Mouse (Mus musculus) naive thymus-derived CD4-positive, alpha-beta T cell, adult 2 months (primary cell): ENCODE results near the gene Lxn.

Experiments used
- DNase-seq: peaks from one replicate; pipeline ENCODE4 v3.0.0-alpha.2; 2011; ENCODE audit warnings: low read depth

Lxn gene

DNA sequence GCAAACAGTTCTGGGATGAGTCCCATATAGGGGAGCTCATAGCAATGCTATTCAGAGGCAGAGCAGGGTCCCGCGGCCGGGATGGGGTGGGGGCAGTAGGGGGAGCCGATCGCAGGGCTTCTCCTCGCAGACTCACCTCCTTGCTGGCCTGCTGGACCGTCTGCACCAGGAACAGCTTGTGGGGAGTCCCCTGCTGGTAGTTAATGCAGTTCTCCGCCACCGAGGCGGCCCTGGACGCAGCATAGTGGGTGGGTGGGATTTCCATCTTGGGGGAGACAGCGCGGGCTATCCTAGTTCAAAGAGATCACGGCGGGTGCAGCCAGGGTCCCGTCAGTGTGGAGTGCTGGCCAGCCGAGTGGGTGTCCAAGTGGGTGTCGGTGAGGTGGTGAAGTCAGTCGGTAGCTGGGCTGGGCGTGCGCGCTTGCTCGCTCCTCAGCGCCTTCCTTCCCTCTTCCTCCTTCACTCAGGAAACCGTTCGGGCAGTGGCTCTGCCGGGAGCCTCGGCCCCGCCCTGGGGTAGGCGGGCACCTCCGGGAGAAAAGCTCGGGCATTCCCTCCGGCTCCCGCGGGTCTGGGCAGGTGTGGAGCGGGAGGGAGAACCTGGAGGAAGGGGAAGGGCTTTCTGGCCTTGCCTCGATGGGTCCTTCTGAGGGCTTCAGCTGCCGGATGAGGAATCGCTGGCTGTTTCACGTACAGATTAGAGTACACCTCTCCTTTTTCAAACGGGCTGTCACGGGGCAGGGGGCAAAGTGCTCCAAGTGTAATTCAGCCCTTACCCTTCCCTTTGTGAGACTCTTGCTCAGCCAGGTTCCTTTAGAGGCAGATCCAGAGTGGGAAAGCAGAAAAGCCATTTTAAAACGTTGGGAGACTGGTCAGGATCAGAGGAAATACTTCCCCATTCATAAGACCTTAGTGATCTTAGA lies at the start of gene Lxn:
Gene Lxn, minus strand, starts transcription at position 477 of the 923 bp plus-strand sequence.
- DNase-seq, result peak; percentile 30

DNA sequence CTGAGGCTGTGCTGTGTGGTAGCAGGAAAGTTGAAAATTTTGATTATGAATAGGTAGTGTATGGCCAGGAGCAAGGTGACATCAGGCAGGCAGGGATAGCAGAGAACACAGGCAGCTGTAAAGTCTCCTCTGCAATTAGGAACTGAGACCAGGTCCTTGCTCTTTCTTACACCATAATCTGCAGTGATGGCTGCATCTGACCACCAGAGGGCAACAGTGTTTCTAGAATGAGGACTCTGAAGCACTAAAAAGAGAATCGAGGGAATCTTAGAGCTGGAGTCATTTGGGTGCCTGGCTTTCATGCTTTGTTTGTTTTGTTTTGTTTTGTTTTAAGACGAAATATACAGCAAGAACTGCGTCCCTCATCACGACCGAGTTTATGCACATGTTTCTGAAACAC lies 49.1 kb upstream of the Lxn start:
- DNase-seq, result peak; percentile 48

DNA sequence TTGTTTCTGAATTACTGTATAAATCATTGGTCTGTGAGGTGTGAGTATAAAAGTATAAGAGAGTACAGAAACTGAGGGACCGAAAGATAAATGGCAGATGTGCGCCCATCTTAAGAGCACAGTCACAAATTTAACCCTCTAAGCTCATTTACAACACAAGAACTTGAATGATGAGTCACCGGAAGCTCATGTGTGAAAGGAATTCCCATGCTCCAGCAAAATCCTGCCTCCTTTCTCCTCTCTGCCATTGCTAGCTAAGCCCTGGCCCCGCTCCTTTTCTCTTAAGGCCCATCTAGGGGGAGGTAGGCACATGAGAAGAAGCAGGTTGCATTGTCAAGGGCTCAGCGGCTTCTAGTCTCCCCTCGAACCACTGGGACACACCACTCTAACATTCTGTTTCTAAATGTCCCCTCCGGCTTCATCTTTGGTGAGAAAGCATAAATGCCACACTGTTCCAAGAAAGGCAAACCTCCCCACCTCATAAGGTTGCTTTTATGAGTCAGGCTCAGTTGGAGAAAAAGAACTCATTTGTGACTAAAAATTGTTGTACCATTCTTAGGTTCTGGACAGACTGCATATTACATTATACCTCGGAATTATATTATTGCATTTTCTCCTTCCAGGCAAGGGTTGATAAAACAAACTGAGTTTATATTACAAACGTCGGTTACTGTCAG lies 44.6 kb upstream of the Lxn start:
- no peak for DNase-seq

DNA sequence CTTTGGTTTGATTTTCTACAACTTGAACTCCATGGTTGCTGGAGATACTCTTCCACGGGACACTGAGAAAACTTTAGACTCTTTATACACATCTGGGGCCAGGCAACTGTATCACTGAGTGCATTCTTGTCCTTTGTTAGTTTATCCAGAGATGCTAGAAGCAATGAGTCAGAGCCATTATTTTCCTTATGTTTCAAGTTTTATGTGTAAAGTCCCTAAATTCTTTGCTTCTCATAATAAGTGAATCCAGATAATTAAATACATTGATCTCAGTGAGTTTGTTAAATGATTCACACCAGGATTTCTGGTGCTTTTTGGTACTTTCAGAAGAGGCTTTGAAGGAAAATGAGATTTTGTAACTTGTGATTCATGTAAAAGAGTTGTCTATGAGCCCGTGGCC lies 41.6 kb upstream of the Lxn start:
- DNase-seq, result no peak

DNA sequence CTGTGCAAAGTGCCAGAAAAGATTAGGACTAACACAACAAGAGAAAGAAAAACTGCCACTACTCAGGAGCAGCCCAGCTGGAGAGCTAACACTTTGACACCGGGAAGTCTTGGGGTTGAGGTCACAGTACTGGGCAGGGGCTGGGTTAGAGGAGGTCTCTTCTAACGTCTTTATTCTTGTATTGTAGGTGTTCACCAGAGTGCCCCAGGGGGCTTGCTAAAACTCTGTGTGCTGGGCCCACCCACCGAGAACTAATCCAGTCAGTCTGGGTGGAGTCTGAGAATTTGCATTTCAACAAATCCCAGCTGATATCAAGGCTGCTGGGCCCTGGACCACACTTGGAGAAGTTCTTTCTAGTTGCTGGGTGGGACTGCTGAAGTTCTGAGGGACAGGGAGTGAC lies 40.2 kb upstream of the Lxn start:
- no peak for DNase-seq

DNA sequence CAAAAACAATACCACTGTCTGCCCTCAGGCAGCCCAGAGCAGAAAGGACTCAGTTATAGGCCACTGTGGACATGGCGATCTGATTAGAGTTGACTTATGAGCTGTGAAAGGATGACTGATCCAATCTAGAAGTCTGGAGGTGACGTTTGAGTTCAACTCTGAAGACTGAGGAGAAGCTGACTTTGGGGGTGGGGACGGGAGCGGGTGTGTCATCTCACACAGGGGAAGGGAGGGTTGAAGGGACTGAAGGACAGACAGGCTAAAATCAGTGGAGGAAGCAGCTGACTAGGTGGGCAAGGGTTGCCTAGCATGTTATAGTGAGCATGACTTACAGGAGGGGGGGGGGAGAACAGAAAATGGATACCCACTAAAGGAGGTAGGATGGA lies 35.7 kb upstream of the Lxn start:
- DNase-seq, result no peak

DNA sequence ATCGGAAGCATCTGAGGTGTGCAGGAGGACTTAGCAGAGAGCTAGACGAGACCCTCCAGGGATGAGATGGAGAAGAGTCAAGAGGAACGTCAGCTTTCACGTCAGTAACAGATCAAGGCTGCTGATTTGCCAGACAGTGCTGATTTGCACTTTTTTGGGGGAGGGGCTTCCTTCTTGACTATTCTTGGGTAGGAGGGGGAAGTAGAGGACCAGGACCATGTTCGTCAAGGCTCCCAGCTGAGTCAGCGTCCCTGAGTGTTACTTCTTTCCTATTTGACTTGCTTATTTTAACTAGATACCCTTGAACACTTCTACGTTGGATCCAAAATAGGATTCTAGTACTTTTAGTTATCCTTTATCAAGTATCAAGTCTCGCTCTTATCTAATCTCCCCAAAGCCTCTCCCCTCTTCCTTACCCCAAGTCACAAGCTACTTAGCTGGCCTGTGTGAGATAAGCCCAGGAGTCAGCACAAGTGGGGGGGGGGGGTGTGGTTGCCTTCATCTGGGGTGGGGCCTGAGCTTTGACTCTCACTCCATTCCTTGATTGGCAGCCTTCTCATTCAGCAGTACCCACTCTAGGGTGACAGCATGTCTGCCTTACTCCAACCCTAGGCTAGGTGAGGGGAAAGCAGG lies 35.2 kb upstream of the Lxn start:
- DNase-seq, result no peak

DNA sequence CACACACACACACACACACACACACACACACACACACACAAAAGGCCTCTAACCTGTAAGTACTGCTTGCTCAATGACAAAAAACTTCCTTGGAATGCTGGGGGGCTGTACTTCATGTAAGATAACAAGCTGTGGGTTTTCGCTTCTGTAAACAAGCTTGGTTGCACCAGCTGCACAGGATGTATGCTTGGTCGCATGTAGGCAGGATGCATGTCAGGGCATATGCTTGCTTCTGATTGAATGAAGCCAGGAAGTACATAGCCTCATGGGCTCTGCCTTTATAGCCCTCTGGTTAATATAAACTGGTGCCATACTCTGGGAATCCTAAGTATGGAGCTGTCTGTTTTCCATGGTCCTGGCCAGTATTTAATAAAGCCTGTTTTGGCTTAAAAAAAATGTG lies 34.3 kb upstream of the Lxn start:
- DNase-seq, result no peak

DNA sequence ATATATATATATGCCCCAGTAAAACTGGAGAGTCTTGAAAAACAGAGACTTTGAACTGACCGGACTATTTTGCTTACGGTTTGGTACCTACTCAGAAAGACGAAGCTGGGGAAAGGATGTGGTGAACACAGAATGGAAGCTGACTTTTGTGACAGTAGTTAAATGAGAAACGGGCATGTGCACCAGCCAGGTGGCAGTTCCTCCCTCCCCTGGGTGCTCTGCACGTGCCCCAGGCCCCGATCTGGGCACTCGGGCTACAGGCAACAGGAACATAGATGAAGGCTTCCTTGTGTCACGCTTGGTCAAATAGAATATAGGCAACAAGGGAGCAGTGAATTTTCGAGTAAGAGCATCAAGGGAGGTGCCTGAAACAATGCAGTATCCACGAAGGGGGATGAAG lies 32.6 kb upstream of the Lxn start:
- DNase-seq, result no peak

DNA sequence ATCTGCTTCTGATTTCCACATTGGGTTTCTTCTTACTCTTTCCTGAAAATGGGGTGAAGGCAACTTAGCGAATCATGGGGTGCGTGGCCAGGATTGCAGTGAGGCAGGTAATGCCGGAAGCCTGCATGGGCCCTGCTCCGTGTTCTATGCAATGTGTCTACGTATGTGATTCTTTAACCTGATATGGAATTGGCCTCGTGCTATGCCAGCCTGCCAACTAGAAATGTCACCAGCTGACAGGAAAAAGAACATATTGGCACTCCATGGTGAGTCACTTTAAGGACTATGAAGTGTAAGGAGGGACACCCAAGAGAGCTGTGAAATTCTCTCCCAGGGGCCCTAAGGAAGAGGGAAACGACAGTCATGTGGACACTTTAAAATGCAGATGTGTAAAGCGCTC lies 29.4 kb upstream of the Lxn start:
- DNase-seq, result no peak

DNA sequence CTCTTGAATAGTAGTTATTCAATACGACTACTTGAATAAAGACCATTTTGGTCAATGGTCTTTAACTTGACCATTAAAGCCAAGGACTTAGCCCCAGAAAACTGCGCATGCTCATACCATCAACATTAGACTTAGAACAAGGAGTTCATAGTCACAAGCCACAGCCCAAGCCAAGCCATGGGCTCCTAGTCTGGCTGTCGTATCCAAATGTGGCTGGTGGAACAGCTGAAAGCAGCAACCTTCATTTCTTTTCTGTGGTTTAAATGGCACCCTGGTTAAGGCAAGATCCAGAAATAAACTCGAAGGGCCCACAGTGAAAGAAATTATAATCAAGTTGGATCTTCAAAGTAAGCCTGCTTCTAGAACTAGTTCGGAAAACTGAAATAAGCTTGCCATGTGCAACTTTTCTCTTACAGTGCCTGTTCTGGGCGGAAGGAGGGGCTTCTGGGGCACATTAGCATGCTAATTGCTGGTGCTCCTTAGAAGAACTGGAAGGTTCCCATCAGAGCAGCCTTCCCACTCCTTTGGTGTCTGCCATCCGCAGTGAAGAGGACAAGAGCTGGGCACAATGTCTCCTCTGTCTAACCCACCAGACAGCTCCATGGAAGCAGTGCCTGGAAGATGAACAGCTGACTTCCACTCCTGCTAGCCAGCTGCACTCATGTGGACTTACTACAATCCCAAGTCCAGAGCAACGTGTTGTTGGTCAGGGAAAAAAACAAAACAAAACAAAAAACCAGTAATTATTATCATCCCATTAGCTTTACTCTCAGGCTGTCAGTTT lies 28.6 kb upstream of the Lxn start:
- no peak for DNase-seq

DNA sequence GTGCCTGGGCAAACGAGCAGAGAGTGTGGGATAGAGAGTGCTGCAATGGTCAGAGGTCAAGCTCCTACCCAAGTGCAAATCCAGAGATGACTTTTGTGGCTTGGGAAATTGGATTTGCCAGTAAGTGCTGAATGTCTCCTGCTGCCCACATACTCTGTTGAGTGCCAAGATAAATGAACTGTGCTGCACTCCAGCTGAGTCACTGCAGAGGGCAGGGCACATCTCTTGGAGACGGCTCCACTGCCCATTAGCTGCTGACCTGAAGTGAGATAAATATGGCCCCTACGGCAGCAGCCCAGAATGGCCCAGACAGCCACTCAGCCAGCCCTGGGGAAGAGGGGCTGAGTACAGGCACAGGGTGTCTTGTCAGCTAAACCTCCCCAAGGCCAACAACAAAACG lies 26.4 kb upstream of the Lxn start:
- DNase-seq, result no peak

DNA sequence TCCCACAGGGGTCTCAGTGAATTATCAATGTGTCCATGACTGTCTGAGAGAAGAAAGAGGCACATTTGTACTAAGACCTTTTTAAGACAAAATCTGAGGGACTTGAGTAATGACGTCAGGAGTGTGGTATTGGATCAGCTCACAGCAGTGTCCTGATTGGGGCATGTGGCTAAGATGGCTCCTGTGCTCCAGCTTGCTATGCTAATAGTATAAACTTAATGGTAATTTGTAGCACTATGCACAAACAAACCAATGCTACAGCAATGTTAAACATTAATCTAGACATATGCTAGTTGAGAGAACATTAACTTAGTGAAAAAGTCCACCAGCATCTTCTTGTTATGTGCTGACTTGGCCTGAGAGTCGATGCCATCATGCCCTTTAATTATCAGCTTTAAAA lies 21.5 kb upstream of the Lxn start:
- DNase-seq, result no peak

DNA sequence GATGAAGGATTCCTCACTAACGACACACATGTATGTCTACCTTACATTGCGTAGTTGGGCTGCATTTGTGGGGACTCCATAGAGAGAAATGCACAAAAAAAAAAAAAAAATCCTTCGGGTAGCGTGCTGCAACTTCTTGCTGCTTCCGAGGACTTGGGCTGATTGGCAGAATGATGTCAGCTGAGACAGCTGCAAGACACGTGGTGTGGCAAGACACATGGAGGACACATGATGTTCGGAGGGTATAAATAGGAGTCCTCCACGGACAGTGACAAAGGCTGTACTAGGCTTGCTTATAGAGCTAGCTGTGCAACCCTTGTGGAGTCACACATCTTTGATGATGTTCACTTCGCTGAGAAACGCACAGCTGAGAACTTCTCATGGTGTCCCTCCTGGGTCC lies 18.7 kb upstream of the Lxn start:
- no peak for DNase-seq

DNA sequence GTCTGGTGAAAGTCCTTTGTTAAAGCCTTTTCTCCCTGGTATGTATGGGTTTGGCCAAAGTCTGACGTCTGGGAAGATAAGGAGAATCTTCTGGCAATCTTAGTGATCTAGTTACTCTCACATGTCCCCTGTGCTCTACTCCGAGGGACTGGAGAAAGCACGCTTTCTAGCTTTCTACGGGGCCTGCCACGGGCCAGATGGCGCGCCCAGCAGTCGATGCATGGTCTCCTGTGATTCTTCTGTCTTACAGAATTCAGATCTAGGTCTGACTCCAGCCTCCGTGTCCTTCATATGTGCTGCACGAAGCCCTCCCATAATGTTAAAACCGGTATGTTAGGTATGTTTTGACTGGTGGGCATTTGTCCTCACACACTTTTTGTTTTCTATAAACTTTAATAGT lies 16.1 kb upstream of the Lxn start:
- DNase-seq, result no peak

DNA sequence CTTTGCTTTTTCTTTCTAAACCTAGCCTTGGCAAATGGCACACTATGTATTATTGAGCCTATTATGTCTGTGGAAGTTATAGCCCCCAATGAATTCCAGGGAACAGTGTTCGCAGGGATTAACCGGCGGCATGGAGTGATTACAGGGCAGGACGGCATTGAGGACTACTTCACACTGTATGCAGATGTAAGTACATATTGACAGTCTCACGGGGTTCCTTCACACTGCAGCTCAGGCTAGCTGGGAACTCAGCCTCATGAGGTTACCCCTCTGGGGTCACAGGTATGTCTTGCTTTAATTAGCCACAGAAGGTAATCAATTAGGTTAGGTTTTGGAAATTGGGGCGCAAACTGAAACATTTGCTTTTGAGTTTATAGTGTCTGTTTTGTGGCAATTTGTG lies 9.7 kb upstream of the Lxn start:
- no peak for DNase-seq

DNA sequence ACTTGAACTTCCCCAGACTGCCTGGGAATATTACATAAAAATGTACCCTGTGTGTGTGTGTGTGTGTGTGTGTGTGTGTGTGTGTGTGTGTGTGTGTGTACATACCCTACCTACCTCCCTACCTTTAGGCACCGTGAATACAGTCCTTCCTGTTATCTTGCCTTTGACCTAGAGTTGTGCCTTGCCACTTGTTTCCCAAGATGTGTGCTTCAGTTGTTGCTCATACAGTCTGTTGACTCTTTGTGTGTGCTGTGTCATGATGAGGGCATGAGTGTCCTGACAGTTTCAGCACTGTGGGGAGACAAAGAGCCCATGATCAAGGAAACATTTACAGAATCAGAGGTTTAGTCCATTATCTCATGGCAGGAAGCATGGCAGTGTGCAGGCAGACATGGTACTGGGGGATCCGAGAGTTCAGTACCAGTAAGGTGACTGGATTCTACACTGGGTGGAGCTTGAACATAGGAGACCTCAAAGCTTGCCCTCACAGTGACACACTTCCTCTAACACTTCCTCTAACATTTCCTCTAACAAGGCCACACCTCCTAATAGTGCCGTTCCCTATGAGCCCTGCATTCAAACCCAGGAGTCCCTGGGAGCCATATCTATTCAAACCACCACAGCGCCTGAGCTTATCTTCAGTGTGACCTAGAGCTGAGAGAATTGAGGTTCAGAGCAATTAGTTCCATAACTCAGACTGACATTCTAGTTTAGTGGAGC lies 7.8 kb upstream of the Lxn start:
- no peak for DNase-seq

DNA sequence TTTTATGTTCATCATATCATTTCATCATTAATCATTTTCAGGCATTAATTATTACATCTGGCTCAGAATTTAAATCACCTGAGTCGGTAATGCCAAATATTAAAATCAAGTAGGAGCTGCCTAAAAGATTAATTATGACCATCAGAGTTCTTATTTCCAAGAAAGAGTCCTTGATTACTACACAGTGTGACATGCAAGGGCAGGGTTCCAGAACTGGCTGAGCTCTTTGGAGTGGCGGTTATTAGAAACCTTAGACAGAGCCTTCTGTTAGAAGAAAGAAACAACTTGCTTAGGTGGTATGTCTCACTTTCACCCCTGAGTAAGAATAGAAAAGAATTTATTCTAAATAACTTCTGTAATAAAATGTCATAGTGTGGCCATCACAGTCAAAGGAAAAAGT lies 3.6 kb upstream of the Lxn start:
- no peak for DNase-seq

DNA sequence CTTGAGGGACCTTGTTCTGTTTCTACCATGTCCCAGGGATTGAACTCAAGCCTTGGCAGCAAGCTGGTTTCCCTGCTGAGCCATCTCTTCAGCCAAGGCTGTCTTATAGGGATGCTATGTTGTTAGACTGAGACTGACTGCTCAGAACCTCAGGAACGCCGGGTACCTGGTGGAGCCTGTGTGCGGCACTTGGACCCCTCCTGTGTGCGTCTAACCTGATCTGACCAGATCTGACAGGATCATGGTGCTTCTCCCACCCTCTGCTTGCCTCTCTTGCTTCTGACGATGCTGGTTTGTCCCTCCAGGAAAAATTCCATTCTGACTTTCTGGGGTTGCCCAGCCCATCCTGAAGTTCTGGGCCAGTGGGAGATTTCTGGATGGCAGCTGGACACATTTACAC lies 2.9 kb upstream of the Lxn start:
- DNase-seq, result no peak

DNA sequence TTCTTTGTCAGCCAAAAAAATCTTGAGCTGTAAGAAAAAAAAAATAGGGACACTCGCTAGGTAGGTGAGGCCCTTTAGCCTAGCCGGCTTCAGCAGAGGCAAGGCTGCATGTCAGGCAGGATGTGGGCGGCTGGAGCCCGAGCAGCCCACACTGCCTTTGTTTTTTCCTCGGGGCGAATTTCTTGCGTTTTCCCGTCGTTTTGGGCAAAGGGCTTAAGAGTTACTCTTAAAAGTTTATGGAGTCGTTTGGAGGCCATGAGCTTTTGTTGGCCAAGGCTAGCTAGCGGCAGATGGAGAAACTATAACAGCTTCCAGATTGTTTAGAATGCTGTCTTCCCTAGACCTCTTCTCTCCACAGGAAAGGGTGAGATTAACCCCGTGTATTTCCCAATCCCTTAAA lies 725 bp downstream of the Lxn start:
- DNase-seq, result peak; percentile 37

DNA sequence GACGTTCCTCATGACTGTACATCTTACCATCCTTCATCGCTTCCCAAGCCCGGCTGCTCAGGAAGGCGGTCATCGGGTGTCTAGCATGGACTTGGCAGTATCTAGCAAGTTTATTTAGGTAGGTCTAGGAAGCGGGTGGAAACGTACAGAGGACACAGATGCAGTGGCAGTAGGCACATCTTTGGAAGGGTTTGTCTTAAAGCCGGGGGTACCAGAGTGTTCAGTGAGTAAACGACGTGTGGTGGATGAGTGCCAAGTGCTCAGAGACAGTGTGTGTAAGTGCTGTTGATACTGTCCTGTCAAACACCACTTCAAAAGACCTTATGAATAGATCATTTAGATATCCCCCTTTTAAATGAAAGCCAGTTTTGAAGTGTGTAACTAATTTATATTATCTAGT lies 1.1 kb downstream of the Lxn start:
- no peak for DNase-seq

DNA sequence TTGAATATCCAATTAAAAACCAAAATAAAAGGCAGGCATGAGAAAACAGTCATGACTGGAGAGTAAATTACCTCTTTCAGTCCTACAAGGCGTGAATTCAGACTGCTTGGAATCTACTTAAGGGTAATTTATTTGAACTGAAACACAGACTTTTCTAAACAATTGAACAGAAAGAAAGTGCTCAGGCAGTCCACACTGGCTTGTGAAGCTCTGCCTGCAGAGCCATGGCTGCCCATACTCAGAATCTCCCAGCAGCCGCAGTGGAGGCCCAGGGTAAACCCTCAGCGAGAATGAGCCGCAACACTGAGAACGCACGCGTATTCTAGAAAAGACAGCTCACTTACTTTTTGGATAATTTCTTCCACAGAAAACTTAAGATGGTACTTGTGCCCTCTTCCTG lies 1.7 kb downstream of the Lxn start:
- DNase-seq, result no peak
